Mouse (Mus musculus) erythroblast, embryonic 14.5 days (primary cell): ENCODE data around the gene Spata7. TPM values are rescaled to one million over a fixed set of nuclear protein-coding genes. Genes with fewer than 3 reads are reported as not detected.

Experiments
- H3K27me3 ChIP-seq: 2 replicates; pipeline ENCODE4 v1.6.1; 2012; ENCODE audit warnings: inconsistent platforms; ENCODE audit not compliant: control insufficient read depth
- H3K36me3 ChIP-seq: 2 replicates; pipeline ENCODE4 v1.6.1; 2012; ENCODE audit warnings: mild to moderate bottlenecking, inconsistent platforms; ENCODE audit not compliant: control insufficient read depth
- H3K4me1 ChIP-seq: 2 replicates; pipeline ENCODE4 v1.6.1; 2012; ENCODE audit warnings: inconsistent platforms; ENCODE audit not compliant: control insufficient read depth
- H3K4me3 ChIP-seq: replicated peaks from 2 replicates; pipeline ENCODE3; 2012; ENCODE audit warnings: moderate library complexity, mild to moderate bottlenecking, inconsistent platforms
- H3K9me3 ChIP-seq: 2 replicates; pipeline ENCODE4 v1.6.1; 2012; ENCODE audit warnings: low read length, inconsistent platforms, mixed read lengths; ENCODE audit not compliant: control insufficient read depth
- GATA1 ChIP-seq: IDR thresholded peaks from 2 replicates; pipeline ENCODE4 v1.6.1; 2012; ENCODE audit warnings: low read length, inconsistent platforms, mixed read lengths
- TAL1 ChIP-seq: IDR thresholded peaks from 3 replicates; pipeline ENCODE4 v1.6.1; 2012; ENCODE audit warnings: low read length, inconsistent platforms, mixed read lengths
- polyA plus RNA-seq: library from polyadenylated mRNA; stranded (reverse); fragments of >175 nt; gene quantifications from 2 replicates; pipeline ENCODE4 v1.2.3, GENCODE M21; 2012

Gene Spata7
- polyA plus RNA-seq, 1 experiment, result 0.08 TPM

- Histone ChIP-seq H3K9me3 (no peaks in the 10 kb centered on the region), H3K27me3 (no peaks in the 10 kb centered on the region), H3K4me1 (peaks cover 5% of the 10 kb centered on the region), H3K4me3 (no peak overlapping the region), H3K36me3 (peaks cover under 1% of the 10 kb centered on the region; the same call in 1 of the 2 replicates)
- TF ChIP-seq GATA1, result no peak
- TF ChIP-seq TAL1, result no peak
These were observed 55.6 kb downstream of the Spata7 start for GRCm38 (mm10) chr12:98683574-98683973.

GRCm38 (mm10) chr12:98690230-98690629 is 62.3 kb downstream of the Spata7 start:
- peaks cover 6% of the 10 kb centered on the region; the same call in 1 of the 2 replicates for H3K36me3 ChIP-seq
- H3K4me1 ChIP-seq, result peaks cover 5% of the 10 kb centered on the region
- H3K9me3 ChIP-seq, result no peaks in the 10 kb centered on the region
- no peak overlapping the region for H3K4me3 ChIP-seq
- TF ChIP-seq TAL1 (no peak), GATA1 (no peak)
- H3K27me3 ChIP-seq, result no peaks in the 10 kb centered on the region

DNA sequence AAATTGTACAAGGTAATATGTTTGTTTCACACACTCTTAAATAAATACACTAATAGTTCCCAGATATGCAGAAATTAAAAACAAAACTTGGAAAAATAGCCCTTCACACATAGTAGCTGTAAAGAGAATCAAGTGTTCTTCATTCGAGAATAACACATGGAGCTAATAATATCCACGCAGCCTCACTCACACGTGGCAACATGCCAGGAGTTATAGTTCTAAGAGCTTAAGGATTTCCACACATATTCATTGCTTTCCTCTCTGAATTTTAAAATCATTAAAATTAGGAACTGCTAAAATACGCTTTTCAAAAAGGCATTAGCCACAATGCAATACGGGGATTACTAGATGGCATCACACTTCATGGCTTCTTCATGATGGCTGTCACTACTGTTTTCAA is 69.2 kb downstream of the Spata7 start:
- no peaks in the 10 kb centered on the region; the same call in 1 of the 2 replicates for H3K36me3 ChIP-seq
- H3K4me3 ChIP-seq, result no peak overlapping the region
- no peaks in the 10 kb centered on the region for H3K9me3 ChIP-seq
- TF ChIP-seq TAL1, result no peak
- no peak for TF ChIP-seq GATA1
- H3K27me3 ChIP-seq, result no peaks in the 10 kb centered on the region
- H3K4me1 ChIP-seq, result no peaks in the 10 kb centered on the region

DNA sequence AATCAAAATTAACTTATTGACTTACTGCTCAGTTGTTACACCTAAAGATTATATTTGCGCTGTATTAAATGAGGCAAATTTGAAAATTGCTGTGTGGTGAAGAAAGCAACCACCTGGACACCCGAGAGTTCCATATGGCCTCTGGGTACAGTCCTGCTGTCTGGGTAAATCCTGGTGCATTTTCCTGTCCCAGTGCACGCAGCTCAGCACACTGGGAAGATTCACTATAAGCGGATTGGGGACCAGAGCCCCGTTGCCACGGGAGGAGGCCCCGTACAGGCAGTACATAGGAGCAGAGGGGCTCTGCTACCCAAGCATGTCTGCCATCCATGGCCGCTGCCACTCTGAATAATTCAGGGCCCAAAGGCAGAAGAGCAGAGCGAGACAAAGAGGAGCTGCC is 73.6 kb downstream of the Spata7 start:
- Histone ChIP-seq H3K4me3 (no peak overlapping the region), H3K36me3 (peaks cover 2% of the 10 kb centered on the region; the same call in 1 of the 2 replicates), H3K4me1 (no peaks in the 10 kb centered on the region), H3K9me3 (no peaks in the 10 kb centered on the region), H3K27me3 (no peaks in the 10 kb centered on the region)
- TF ChIP-seq GATA1 (no peak), TAL1 (no peak)

- Histone ChIP-seq H3K4me3 (no peak overlapping the region), H3K9me3 (no peaks in the 10 kb centered on the region), H3K27me3 (no peaks in the 10 kb centered on the region), H3K36me3 (peaks cover 2% of the 10 kb centered on the region; the same call in 1 of the 2 replicates), H3K4me1 (no peaks in the 10 kb centered on the region)
- TF ChIP-seq TAL1 (no peak), GATA1 (no peak)
These were observed 75.6 kb downstream of the Spata7 start for GRCm38 (mm10) chr12:98703554-98703953.

DNA sequence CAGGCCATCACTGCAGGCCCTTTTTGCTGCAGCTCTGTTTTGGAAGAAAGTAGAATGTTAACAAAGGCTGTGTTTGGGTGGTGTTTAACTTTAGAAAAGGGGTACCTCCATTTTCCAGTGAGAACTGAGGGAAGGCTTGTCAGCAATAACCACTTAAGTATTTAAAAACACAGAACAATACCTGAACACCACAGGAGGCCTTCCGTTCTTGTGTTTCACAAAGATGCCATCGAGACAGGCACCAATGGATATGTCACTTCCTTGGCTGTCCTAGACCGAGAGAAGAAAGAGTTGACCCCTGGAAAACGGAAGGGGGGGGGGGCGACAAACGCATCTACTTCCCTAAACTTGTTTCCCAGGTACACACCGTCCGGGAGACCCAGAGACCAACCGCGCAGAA is 76.0 kb downstream of the Spata7 start:
- Histone ChIP-seq H3K27me3 (no peaks in the 10 kb centered on the region), H3K4me3 (no peak overlapping the region), H3K36me3 (peaks cover 2% of the 10 kb centered on the region; the same call in 1 of the 2 replicates), H3K9me3 (no peaks in the 10 kb centered on the region), H3K4me1 (no peaks in the 10 kb centered on the region)
- TF ChIP-seq TAL1, result no peak
- TF ChIP-seq GATA1, result no peak

- Histone ChIP-seq H3K36me3 (no peaks in the 10 kb centered on the region), H3K9me3 (no peaks in the 10 kb centered on the region), H3K4me1 (no peaks in the 10 kb centered on the region), H3K27me3 (no peaks in the 10 kb centered on the region), H3K4me3 (no peak overlapping the region)
- no peak for TF ChIP-seq TAL1
- no peak for TF ChIP-seq GATA1
These were observed 84.9 kb downstream of the Spata7 start for GRCm38 (mm10) chr12:98712819-98713218.

DNA sequence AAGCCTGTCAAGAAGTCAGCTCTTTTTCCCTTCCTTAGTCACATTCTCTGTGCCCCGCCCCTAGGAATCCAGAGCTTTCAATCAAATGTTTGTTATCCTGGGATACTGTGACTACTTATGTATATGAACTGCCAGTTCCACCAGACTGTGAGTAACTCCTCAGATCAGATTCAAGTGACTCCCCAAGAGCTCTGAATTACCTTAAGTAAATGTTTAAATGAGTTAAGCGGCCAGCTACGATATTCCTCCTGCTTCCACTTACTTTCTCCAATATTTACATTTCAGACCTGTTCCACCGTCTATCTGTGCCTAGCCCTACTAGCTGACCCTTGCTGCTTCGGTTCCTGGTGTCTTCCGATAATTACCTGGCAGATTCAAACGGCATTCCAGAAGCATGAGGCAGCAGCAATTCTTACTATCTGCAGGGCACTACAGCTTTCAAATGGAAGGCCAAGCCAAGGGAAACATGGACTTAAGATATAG is 85.7 kb downstream of the Spata7 start:
- H3K4me1 ChIP-seq, result no peaks in the 10 kb centered on the region
- no peak for TF ChIP-seq GATA1
- no peak for TF ChIP-seq TAL1
- H3K4me3 ChIP-seq, result no peak overlapping the region
- no peaks in the 10 kb centered on the region for H3K27me3 ChIP-seq
- H3K36me3 ChIP-seq, result no peaks in the 10 kb centered on the region
- H3K9me3 ChIP-seq, result no peaks in the 10 kb centered on the region

- Histone ChIP-seq H3K4me1 (no peaks in the 10 kb centered on the region), H3K4me3 (no peak overlapping the region), H3K36me3 (no peaks in the 10 kb centered on the region), H3K9me3 (no peaks in the 10 kb centered on the region), H3K27me3 (no peaks in the 10 kb centered on the region)
- TF ChIP-seq GATA1 (no peak), TAL1 (no peak)
These were observed 86.8 kb downstream of the Spata7 start for GRCm38 (mm10) chr12:98714757-98715156.

- Histone ChIP-seq H3K4me1 (no peaks in the 10 kb centered on the region), H3K4me3 (no peak overlapping the region), H3K27me3 (no peaks in the 10 kb centered on the region), H3K36me3 (no peaks in the 10 kb centered on the region), H3K9me3 (no peaks in the 10 kb centered on the region)
- TF ChIP-seq GATA1 (no peak), TAL1 (no peak)
These were observed 88.2 kb downstream of the Spata7 start for GRCm38 (mm10) chr12:98716142-98716541.

Other genes starting within 250 kb of the Spata7 start
- gene Kcnk10, start 49.8 kb upstream of the Spata7 start, polyA plus RNA-seq, result not detected in 2 replicates
- gene Ptpn21, start 109.2 kb downstream of the Spata7 start, polyA plus RNA-seq, result not detected in 2 replicates
- gene Zc3h14, start 118.8 kb downstream of the Spata7 start, polyA plus RNA-seq, result 0.36 and 0.65 TPM in 2 replicates